Mouse (Mus musculus) naive thymus-derived CD4-positive, alpha-beta T cell, adult 2 months (primary cell): ENCODE measurements around the gene Muc5ac.
A peak's percentile ranks its signal among the peaks of the same experiment; 100 is the strongest.
"Not testable (repeated sequence)": the region's sequence is repeated elsewhere in the genome, so short reads cannot be mapped to it uniquely, and the experiment has no call there.

Source experiments
- DNase-seq: peaks from one replicate; pipeline ENCODE4 v3.0.0-alpha.2; 2011; ENCODE audit warnings: low read depth

Gene Muc5ac

GRCm38 (mm10) chr7:141788677-141789452 lies at the start of gene Muc5ac:
Gene Muc5ac, plus strand, starts transcription at chr7:141788972.
- no peak for DNase-seq

- no peak for DNase-seq
Observed at GRCm38 (mm10) chr7:141747451-141748100, 41.2 kb upstream of the Muc5ac start.

- no peak for DNase-seq
Observed at GRCm38 (mm10) chr7:141752513-141752912, 36.3 kb upstream of the Muc5ac start.

GRCm38 (mm10) chr7:141755831-141756230 lies 32.9 kb upstream of the Muc5ac start:
- peak; percentile 30 for DNase-seq

- DNase-seq: no peak
Observed at GRCm38 (mm10) chr7:141758291-141758690, 30.5 kb upstream of the Muc5ac start.

GRCm38 (mm10) chr7:141770521-141770920 lies 18.3 kb upstream of the Muc5ac start:
- no peak for DNase-seq

GRCm38 (mm10) chr7:141770988-141771387 lies 17.8 kb upstream of the Muc5ac start:
- DNase-seq: no peak

GRCm38 (mm10) chr7:141772058-141772557 lies 16.7 kb upstream of the Muc5ac start:
- DNase-seq: no peak

- no peak for DNase-seq
Observed at GRCm38 (mm10) chr7:141774855-141775254, 13.9 kb upstream of the Muc5ac start.

- no peak for DNase-seq
Observed at GRCm38 (mm10) chr7:141776199-141776598, 12.6 kb upstream of the Muc5ac start.

GRCm38 (mm10) chr7:141794251-141794650 lies 5.5 kb downstream of the Muc5ac start:
- DNase-seq: no peak

- no peak for DNase-seq
Observed at GRCm38 (mm10) chr7:141803206-141803605, 14.4 kb downstream of the Muc5ac start.

- DNase-seq: no peak
Observed at GRCm38 (mm10) chr7:141805384-141805783, 16.6 kb downstream of the Muc5ac start.

- not testable (repeated sequence) for DNase-seq
Observed at GRCm38 (mm10) chr7:141807823-141808222, 19.1 kb downstream of the Muc5ac start.

GRCm38 (mm10) chr7:141809933-141810332 lies 21.2 kb downstream of the Muc5ac start:
- DNase-seq: not testable (repeated sequence)

GRCm38 (mm10) chr7:141813321-141813720 lies 24.5 kb downstream of the Muc5ac start:
- no peak for DNase-seq

- no peak for DNase-seq
Observed at GRCm38 (mm10) chr7:141815361-141815760, 26.6 kb downstream of the Muc5ac start.

- no peak for DNase-seq
Observed at GRCm38 (mm10) chr7:141817355-141818075, 28.7 kb downstream of the Muc5ac start.

GRCm38 (mm10) chr7:141818267-141818666 lies 29.5 kb downstream of the Muc5ac start:
- no peak for DNase-seq

GRCm38 (mm10) chr7:141822582-141823261 lies 34.0 kb downstream of the Muc5ac start:
- DNase-seq: no peak

- no peak for DNase-seq
Observed at GRCm38 (mm10) chr7:141823699-141824098, 34.9 kb downstream of the Muc5ac start.

GRCm38 (mm10) chr7:141824398-141824797 lies 35.6 kb downstream of the Muc5ac start:
- no peak for DNase-seq
